Mouse (Mus musculus) thymus, postnatal 0 days (tissue): ENCODE measurements around the gene Rtl8b. TPM values are rescaled to one million over a fixed set of nuclear protein-coding genes. Genes with fewer than 3 reads are reported as not detected.

Source experiments
- polyA plus RNA-seq: library from polyadenylated mRNA; unstranded; fragments of >200 nt; fragmentation: Nextera tagmentation; extraction: Ambion mirVana; gene quantifications from 2 replicates; pipeline ENCODE4 v1.2.1, GENCODE M21; 2015

The Rtl8b gene
- polyA plus RNA-seq, 1 experiment from 2014 or later, result 41.2 TPM

Other genes with a start within 250 kb of the Rtl8b start
- 0.30 TPM in 1 of 2 replicates, not detected in the other for gene Etd, start 235.5 kb downstream of the Rtl8b start, polyA plus RNA-seq
- 16.4 and 16.8 TPM in 2 replicates for gene Rtl8c, start 62.4 kb downstream of the Rtl8b start, polyA plus RNA-seq
- gene Gm14597, start 61.4 kb downstream of the Rtl8b start, polyA plus RNA-seq, result not detected in 2 replicates
- gene Rtl8a, start 26.7 kb downstream of the Rtl8b start, polyA plus RNA-seq, result 45.1 and 48.1 TPM in 2 replicates
- gene 4930502E18Rik, start 54.4 kb upstream of the Rtl8b start, polyA plus RNA-seq, result not detected in 2 replicates
- gene 1700013H16Rik, start 87.4 kb upstream of the Rtl8b start, polyA plus RNA-seq, result not detected in 2 replicates
- not detected in 2 replicates for gene Zfp36l3, start 106.0 kb upstream of the Rtl8b start, polyA plus RNA-seq
- gene Xlr, start 127.3 kb upstream of the Rtl8b start, polyA plus RNA-seq, result 4.2 and 5.9 TPM in 2 replicates